Mouse (Mus musculus): ENCODE data around the gene Esr2.
A peak's percentile ranks its signal among the peaks of the same experiment; 100 is the strongest.
"Not testable (repeated sequence)": the region's sequence is repeated elsewhere in the genome, so short reads cannot be mapped to it uniquely, and the experiment has no call there.

Esr2 gene

GRCm38 (mm10) chr12:76177000-76177863, at the start of gene Esr2:
TSS of gene Esr2 (minus strand) at chr12:76177259.
- peak; percentile 28 for DNase-seq (ENCODE audit: extremely low spot score, low read depth, low spot score)

GRCm38 (mm10) chr12:76222104-76222503, 45.0 kb upstream of the Esr2 start:
- not testable (repeated sequence) for DNase-seq (ENCODE audit: extremely low spot score, low read depth, low spot score)

GRCm38 (mm10) chr12:76216716-76217115, 39.7 kb upstream of the Esr2 start:
- no peak for DNase-seq (ENCODE audit: extremely low spot score, low read depth, low spot score)

GRCm38 (mm10) chr12:76215121-76215520, 38.1 kb upstream of the Esr2 start:
- no peak for DNase-seq (ENCODE audit: extremely low spot score, low read depth, low spot score)

- no peak for DNase-seq (ENCODE audit: extremely low spot score, low read depth, low spot score)
Measured at GRCm38 (mm10) chr12:76209429-76209974, 32.4 kb upstream of the Esr2 start.

- no peak for DNase-seq (ENCODE audit: extremely low spot score, low read depth, low spot score)
Measured at GRCm38 (mm10) chr12:76200326-76200725, 23.3 kb upstream of the Esr2 start.

- DNase-seq (ENCODE audit: extremely low spot score, low read depth, low spot score): no peak
Measured at GRCm38 (mm10) chr12:76197071-76197470, 20.0 kb upstream of the Esr2 start.

GRCm38 (mm10) chr12:76196709-76197054, 19.6 kb upstream of the Esr2 start:
- peak; percentile 91 for DNase-seq (ENCODE audit: extremely low spot score, low read depth, low spot score)

- peak; percentile 61 for DNase-seq (ENCODE audit: extremely low spot score, low read depth, low spot score)
Measured at GRCm38 (mm10) chr12:76195912-76196708, 19.1 kb upstream of the Esr2 start.

- no peak for DNase-seq (ENCODE audit: extremely low spot score, low read depth, low spot score)
Measured at GRCm38 (mm10) chr12:76194526-76194925, 17.5 kb upstream of the Esr2 start.

- peak; percentile 41 for DNase-seq (ENCODE audit: extremely low spot score, low read depth, low spot score)
Measured at GRCm38 (mm10) chr12:76190940-76191339, 13.9 kb upstream of the Esr2 start.

GRCm38 (mm10) chr12:76187849-76188248, 10.8 kb upstream of the Esr2 start:
- no peak for DNase-seq (ENCODE audit: extremely low spot score, low read depth, low spot score)

- DNase-seq (ENCODE audit: extremely low spot score, low read depth, low spot score): no peak
Measured at GRCm38 (mm10) chr12:76186473-76186872, 9.4 kb upstream of the Esr2 start.

GRCm38 (mm10) chr12:76185167-76185816, 8.2 kb upstream of the Esr2 start:
- DNase-seq (ENCODE audit: extremely low spot score, low read depth, low spot score): no peak

- no peak for DNase-seq (ENCODE audit: extremely low spot score, low read depth, low spot score)
Measured at GRCm38 (mm10) chr12:76184271-76184670, 7.2 kb upstream of the Esr2 start.

- DNase-seq (ENCODE audit: extremely low spot score, low read depth, low spot score): no peak
Measured at GRCm38 (mm10) chr12:76182831-76183230, 5.8 kb upstream of the Esr2 start.

- DNase-seq (ENCODE audit: extremely low spot score, low read depth, low spot score): no peak
Measured at GRCm38 (mm10) chr12:76181471-76181870, 4.4 kb upstream of the Esr2 start.

GRCm38 (mm10) chr12:76180442-76180841, 3.4 kb upstream of the Esr2 start:
- no peak for DNase-seq (ENCODE audit: extremely low spot score, low read depth, low spot score)

- DNase-seq (ENCODE audit: extremely low spot score, low read depth, low spot score): no peak
Measured at GRCm38 (mm10) chr12:76179527-76179926, 2.5 kb upstream of the Esr2 start.

GRCm38 (mm10) chr12:76179051-76179450, 2.0 kb upstream of the Esr2 start:
- DNase-seq (ENCODE audit: extremely low spot score, low read depth, low spot score): no peak

- peak; percentile 81 for DNase-seq (ENCODE audit: extremely low spot score, low read depth, low spot score)
Measured at GRCm38 (mm10) chr12:76177864-76178518, 932 bp upstream of the Esr2 start.

All from hindlimb bud, embryonic 11.5 days (tissue).